ENCODE assay signal across 16 mouse cellular contexts in genomic region chr14:118695866-118696265, GRCm38 (mm10).
"Had no signal": no experiment of that assay in that cellular context is flagged by ENCODE, and none has a peak within 500 bp of the region (broad histone marks: within the 10 kb centered on the region; RNA-seq: fewer than 3 reads in every experiment).

No protein-coding gene starts in this region.

- H3K36me3 ChIP-seq: limb, embryonic 12.5 days; liver, embryonic 13.5 days; lung, embryonic 15.5 days; midbrain, embryonic 12.5 days; neural tube, embryonic 15.5 days had no signal

- H3K9ac ChIP-seq: limb, embryonic 12.5 days; liver, embryonic 13.5 days; liver, postnatal 0 days; lung, embryonic 15.5 days; midbrain, embryonic 12.5 days; neural tube, embryonic 15.5 days had no signal

- H3K4me1 ChIP-seq: midbrain, embryonic 12.5 days; neural tube, embryonic 15.5 days had no signal

- H3K4me2 ChIP-seq: limb, embryonic 12.5 days; liver, embryonic 13.5 days; lung, embryonic 15.5 days; midbrain, embryonic 12.5 days; neural tube, embryonic 15.5 days had no signal

- H3K4me3 ChIP-seq: layer of hippocampus, adult 2 months; limb, embryonic 12.5 days; liver, embryonic 13.5 days; lung, embryonic 15.5 days; megakaryocyte, embryonic 14.5 days; midbrain, embryonic 12.5 days; myocyte; neural tube, embryonic 15.5 days had no signal

- H3K9me3 ChIP-seq: limb, embryonic 12.5 days; liver, embryonic 13.5 days; lung, embryonic 15.5 days; megakaryocyte, embryonic 14.5 days; midbrain, embryonic 12.5 days; neural tube, embryonic 15.5 days had no signal

- DNase-seq: kidney, postnatal 4 days; liver; liver, embryonic 13.5 days; liver, postnatal 0 days; lung, postnatal 14 days; right cerebral cortex, adult 18-20 months; right cerebral cortex, postnatal 25 days; thymus, postnatal 4 days had no signal

- H3K27ac ChIP-seq: layer of hippocampus, adult 2 months; limb, embryonic 12.5 days; liver, embryonic 13.5 days; lung, embryonic 15.5 days; macrophage; midbrain, embryonic 12.5 days; neural tube, embryonic 15.5 days had no signal

- ATAC-seq: liver, postnatal 0 days had no signal

- H3K27me3 ChIP-seq: liver, embryonic 13.5 days; lung, embryonic 15.5 days; megakaryocyte, embryonic 14.5 days; neural tube, embryonic 15.5 days had no signal
